17 mouse cellular contexts compared by ENCODE assay signal in the genomic region with DNA sequence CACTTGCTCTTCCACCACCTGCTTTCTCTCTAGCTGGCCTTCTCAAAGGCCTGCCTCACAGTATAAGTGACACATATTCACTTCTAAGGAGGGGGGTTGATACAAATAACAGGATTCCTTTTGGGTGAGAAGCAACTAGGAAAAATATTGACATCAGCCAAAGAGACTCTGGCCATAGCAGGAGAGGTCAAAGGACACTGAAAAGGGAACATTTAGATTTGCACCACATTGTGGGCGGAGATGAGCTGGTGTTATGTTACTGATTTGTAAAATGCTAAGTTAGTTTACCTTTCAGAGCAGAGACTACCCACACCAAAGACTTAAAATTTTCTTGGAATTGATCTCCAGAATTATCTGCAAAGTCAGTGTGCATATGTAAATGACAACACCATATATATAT.
"Had no signal": no experiment of that assay in that cellular context is flagged by ENCODE, and none has a peak within 500 bp of the region (broad histone marks: within the 10 kb centered on the region; RNA-seq: fewer than 3 reads in every experiment).

No protein-coding gene starts in this region.

- H3K36me3 ChIP-seq: liver, embryonic 15.5 days; lung, embryonic 15.5 days; midbrain, embryonic 13.5 days; midbrain, embryonic 15.5 days; neural tube, embryonic 12.5 days; stomach, embryonic 15.5 days had no signal

- H3K9me3 ChIP-seq: liver, embryonic 15.5 days; lung, embryonic 15.5 days; megakaryocyte, embryonic 14.5 days; midbrain, embryonic 13.5 days; midbrain, embryonic 15.5 days; neural tube, embryonic 12.5 days; stomach, embryonic 15.5 days had no signal

- H3K27me3 ChIP-seq: liver, embryonic 15.5 days; lung, embryonic 15.5 days; megakaryocyte, embryonic 14.5 days; stomach, embryonic 15.5 days had no signal

- DNase-seq: lung, adult 2 months; lung, postnatal 14 days; lung, postnatal 36 days; right cerebral cortex, postnatal 14 days; thymus, adult 2 months; thymus, postnatal 25 days; thymus, postnatal 4 days had no signal

- H3K9ac ChIP-seq: liver, embryonic 15.5 days; lung, embryonic 15.5 days; midbrain, embryonic 13.5 days; midbrain, embryonic 15.5 days; neural tube, embryonic 12.5 days; stomach, embryonic 15.5 days had no signal

- H3K27ac ChIP-seq: liver, embryonic 15.5 days; lung, embryonic 15.5 days; macrophage; midbrain, embryonic 13.5 days; midbrain, embryonic 15.5 days; neural tube, embryonic 12.5 days; stomach, embryonic 15.5 days; stomach, postnatal 0 days had no signal

- H3K4me1 ChIP-seq: liver, embryonic 15.5 days; lung, embryonic 15.5 days; megakaryocyte, embryonic 14.5 days; midbrain, embryonic 13.5 days; midbrain, embryonic 15.5 days; neural tube, embryonic 12.5 days; stomach, embryonic 15.5 days had no signal

- H3K4me2 ChIP-seq: liver, embryonic 15.5 days; lung, embryonic 15.5 days; midbrain, embryonic 13.5 days; midbrain, embryonic 15.5 days; neural tube, embryonic 12.5 days; stomach, embryonic 15.5 days had no signal

- H3K4me3 ChIP-seq: liver, embryonic 15.5 days; lung, embryonic 15.5 days; megakaryocyte, embryonic 14.5 days; midbrain, embryonic 13.5 days; midbrain, embryonic 15.5 days; neural tube, embryonic 12.5 days; stomach, embryonic 15.5 days had no signal

- ATAC-seq: lung, postnatal 0 days; midbrain, embryonic 13.5 days; midbrain, embryonic 15.5 days had no signal
